Mouse (Mus musculus) neural tube, embryonic 15.5 days (tissue): ENCODE results near the gene Klf9. TPM values are rescaled to one million over a fixed set of nuclear protein-coding genes. Genes with fewer than 3 reads are reported as not detected.

Experiments
- ATAC-seq: fragments of 200-750 bp; cut with Nextera tagmentation; 2 replicates; pipeline ENCODE4 v1.8.0; 2017; ENCODE audit warnings: mild to moderate bottlenecking, moderate TSS enrichment, moderate library complexity; ENCODE audit not compliant: low FRiP score
- H3K27ac ChIP-seq: fragments of 300-500 bp; sonication (generic); replicated peaks from 2 replicates; pipeline ENCODE4 v1.5.1; 2015; ENCODE audit warnings: mild to moderate bottlenecking, inconsistent platforms
- H3K27me3 ChIP-seq: fragments of 300-500 bp; sonication (generic); replicated peaks from 2 replicates; pipeline ENCODE4 v1.6.1; 2015; ENCODE audit warnings: inconsistent platforms
- H3K36me3 ChIP-seq: fragments of 300-500 bp; sonication (generic); 2 replicates; pipeline ENCODE4 v1.6.1; 2015; ENCODE audit warnings: inconsistent platforms
- H3K4me1 ChIP-seq: fragments of 300-500 bp; sonication (generic); 2 replicates; pipeline ENCODE4 v1.6.1; 2015; ENCODE audit warnings: inconsistent platforms
- H3K4me2 ChIP-seq: fragments of 300-500 bp; sonication (generic); 2 replicates; pipeline ENCODE4 v1.6.1; 2015; ENCODE audit warnings: inconsistent platforms, mild to moderate bottlenecking, moderate library complexity
- H3K4me3 ChIP-seq: fragments of 300-500 bp; sonication (generic); replicated peaks from 2 replicates; pipeline ENCODE4 v1.5.1; 2015; ENCODE audit warnings: mild to moderate bottlenecking, inconsistent platforms
- H3K9ac ChIP-seq: fragments of 300-500 bp; sonication (generic); replicated peaks from 2 replicates; pipeline ENCODE4 v1.6.1; 2015; ENCODE audit warnings: mild to moderate bottlenecking, inconsistent platforms
- H3K9me3 ChIP-seq: fragments of 300-500 bp; sonication (generic); replicated peaks from 2 replicates; pipeline ENCODE4 v1.6.1; 2016; ENCODE audit warnings: inconsistent platforms
- WGBS: fragments of 180-500 bp; shearing (Covaris S2); methylation state at CpG from one replicate; pipeline ENCODE4 v1.1.7; 2015; ENCODE audit warnings: mixed read lengths; 5-methylcytosine and 5-hydroxymethylcytosine counted together
- polyA plus RNA-seq: library from polyadenylated mRNA; unstranded; fragments of >200 nt; fragmentation: Nextera tagmentation; extraction: Ambion mirVana; gene quantifications from 2 replicates; pipeline ENCODE4 v1.2.1, GENCODE M21; 2015

The Klf9 gene
- 5.0 and 5.3 TPM in 2 replicates for polyA plus RNA-seq

DNA sequence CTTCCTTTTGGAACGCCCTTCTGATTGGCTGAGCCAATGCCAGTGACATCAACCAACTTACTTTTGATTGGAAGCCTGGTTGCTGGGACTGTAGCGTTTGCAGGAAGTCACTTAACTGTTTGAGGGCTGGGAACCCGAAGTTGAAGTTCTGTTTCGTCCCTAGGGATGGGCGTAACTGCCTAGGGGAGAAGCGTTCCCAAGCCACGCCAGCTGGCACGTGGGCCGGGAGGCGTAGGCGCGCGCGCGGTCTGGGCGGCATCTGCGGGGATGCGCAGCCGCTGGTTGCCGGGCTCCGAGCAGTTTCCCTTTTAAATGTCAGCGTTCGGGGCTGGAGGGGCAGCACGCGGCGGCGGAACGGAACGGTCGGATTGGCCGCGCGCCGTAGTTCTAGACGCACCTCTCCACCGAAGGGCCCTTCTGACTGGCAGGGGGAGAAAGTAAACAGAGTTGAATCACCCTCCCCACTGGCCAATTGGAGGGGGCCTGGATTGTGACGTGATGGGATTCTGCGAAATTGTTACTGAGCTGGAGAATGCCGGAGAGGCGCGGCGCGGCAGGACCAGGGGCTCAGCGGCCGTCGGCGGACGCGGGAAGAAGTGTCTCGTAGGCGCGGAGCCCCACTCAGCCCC is at the start of gene Klf9:
Gene Klf9 (plus strand): TSS at position 538 of the 629 bp plus-strand sequence.
- Histone ChIP-seq H3K4me3 (peak within 1 kb of the TSS; percentile 56), H3K27me3 (peaks cover 42% of the 10 kb centered on the region), H3K36me3 (no peaks in the 10 kb centered on the region), H3K4me1 (peaks cover 29% of the 10 kb centered on the region), H3K9ac (peak within 1 kb of the TSS; percentile 53), H3K9me3 (no peaks in the 10 kb centered on the region), H3K27ac (peak within 1 kb of the TSS; percentile 81), H3K4me2 (peak within 1 kb of the TSS; percentile 98)
- under 1% methylated on average over 52 of the region's 52 CpGs for WGBS
- ATAC-seq, result peak; percentile 93

DNA sequence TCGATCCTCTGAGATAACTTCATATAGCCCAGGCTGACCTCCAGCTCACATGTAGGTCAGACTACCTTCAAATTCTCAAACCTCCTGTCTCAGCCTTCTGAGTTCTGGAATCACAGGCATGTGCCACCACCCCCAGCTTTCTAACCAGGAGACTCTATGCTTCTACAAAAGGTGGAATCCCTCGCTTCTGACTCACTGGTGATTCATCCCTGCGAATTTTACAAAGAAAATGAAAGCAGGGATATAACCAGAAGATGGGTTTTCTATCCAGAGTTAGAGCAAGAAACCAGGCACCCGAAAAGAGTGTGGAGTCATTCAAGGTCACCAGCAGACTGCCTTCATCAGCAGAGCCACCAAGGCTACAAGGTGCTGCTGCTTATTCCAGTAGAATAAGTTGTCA is 49.4 kb upstream of the Klf9 start:
- Histone ChIP-seq H3K4me1 (no peaks in the 10 kb centered on the region), H3K4me3 (no peak overlapping the region), H3K4me2 (no peak overlapping the region), H3K9ac (no peak overlapping the region), H3K27me3 (no peaks in the 10 kb centered on the region), H3K36me3 (no peaks in the 10 kb centered on the region), H3K9me3 (no peaks in the 10 kb centered on the region), H3K27ac (no peak overlapping the region)
- ATAC-seq, result no peak
- 88% methylated on average over 4 of the region's 4 CpGs for WGBS

DNA sequence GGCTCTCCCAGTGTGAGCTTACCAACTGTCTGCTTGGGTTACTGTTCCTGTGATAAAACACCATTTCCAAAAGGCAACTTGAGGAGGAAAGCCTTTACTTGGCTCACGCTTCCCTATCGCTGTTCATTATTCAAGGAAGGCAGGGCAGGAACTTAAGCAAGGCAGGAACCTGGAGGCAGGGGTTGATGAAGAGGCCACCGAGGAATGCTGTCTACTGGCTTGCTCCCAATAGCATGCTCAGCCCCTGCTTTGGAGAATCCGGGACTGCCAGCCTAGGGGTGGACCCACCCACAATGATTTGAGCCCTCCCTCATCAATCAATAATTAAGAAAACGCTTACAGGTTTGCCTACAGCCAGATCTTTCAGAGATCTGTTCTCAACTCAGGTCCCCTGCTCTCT is 47.5 kb upstream of the Klf9 start:
- no peaks in the 10 kb centered on the region for H3K9me3 ChIP-seq
- H3K4me2 ChIP-seq, result no peak overlapping the region
- WGBS, result 92% methylated on average over 5 of the region's 5 CpGs
- ATAC-seq, result no peak
- H3K9ac ChIP-seq, result no peak overlapping the region
- no peaks in the 10 kb centered on the region for H3K36me3 ChIP-seq
- H3K4me3 ChIP-seq, result no peak overlapping the region
- no peaks in the 10 kb centered on the region for H3K4me1 ChIP-seq
- no peaks in the 10 kb centered on the region for H3K27me3 ChIP-seq
- H3K27ac ChIP-seq, result no peak overlapping the region

DNA sequence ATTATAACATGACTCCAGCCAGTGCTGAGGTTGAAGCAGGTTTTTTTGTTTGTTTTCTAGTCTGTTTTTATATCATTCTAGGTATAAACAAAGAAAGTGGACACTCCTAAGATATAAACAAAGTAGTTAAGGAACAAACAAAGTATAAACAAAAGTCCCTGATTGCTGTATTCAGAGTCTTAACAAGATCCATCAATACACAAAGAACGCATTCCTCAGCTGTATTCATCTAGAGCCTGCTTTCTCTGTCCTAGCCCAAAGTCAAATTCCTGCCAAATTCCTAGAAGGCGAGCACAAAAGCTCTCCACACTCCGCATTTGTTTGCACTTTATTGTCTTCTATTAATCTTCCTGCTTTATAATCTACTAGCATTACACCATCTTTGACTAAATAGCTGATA is 46.1 kb upstream of the Klf9 start:
- Histone ChIP-seq H3K27me3 (no peaks in the 10 kb centered on the region), H3K27ac (no peak overlapping the region), H3K9me3 (no peaks in the 10 kb centered on the region), H3K36me3 (no peaks in the 10 kb centered on the region), H3K4me3 (no peak overlapping the region), H3K4me1 (no peaks in the 10 kb centered on the region), H3K9ac (no peak overlapping the region), H3K4me2 (no peak overlapping the region)
- 50% methylated on average over 3 of the region's 3 CpGs for WGBS
- no peak for ATAC-seq

DNA sequence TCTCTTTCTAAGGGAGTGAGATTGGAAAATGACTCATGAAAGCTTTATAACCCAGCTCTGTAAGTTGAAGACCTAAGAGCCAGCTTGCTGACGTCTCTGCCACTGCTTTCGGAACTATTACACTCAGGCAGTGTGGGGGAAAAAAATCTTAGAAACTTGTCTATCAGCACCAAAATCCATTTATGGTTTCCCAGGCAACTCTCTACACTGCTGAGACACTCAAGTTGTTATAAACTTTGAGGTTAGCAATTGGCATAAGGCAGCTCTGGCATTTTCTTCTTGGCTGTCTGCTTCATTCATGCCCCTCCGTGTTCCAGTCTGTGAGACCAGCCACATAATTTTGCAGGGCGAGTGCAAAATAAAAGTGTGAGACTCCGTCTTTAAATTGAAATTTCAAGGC is 34.2 kb upstream of the Klf9 start:
- no peaks in the 10 kb centered on the region for H3K36me3 ChIP-seq
- 83% methylated on average over 5 of the region's 5 CpGs for WGBS
- ATAC-seq, result no peak
- H3K4me3 ChIP-seq, result no peak overlapping the region
- H3K4me1 ChIP-seq, result 0 out of 2 replicates have a peak, but pooled peaks cover 3% of the 10 kb centered on the region
- H3K4me2 ChIP-seq, result no peak overlapping the region
- H3K9me3 ChIP-seq, result no peaks in the 10 kb centered on the region
- H3K9ac ChIP-seq, result no peak overlapping the region
- no peaks in the 10 kb centered on the region for H3K27me3 ChIP-seq
- no peak overlapping the region for H3K27ac ChIP-seq

DNA sequence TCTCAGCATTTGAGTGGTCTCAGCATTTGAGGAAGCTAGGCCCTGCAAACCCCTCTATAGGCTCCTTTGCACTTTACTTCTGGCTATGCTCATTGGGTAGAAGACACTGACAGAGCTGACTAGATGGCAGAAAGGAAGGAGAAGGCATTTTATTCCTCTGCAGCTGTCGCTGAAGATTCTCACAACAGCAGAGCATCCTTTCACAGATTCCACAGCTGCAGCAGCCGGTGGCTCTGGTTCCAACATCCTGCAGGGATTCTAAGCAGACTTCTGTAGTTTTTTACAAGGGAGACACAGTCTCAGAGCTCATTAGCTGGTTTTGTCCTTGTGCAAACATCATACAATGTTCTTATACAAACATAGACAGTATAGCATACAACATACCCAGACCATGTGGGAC is 33.7 kb upstream of the Klf9 start:
- Histone ChIP-seq H3K4me3 (no peak overlapping the region), H3K27me3 (no peaks in the 10 kb centered on the region), H3K27ac (no peak overlapping the region), H3K4me2 (no peak overlapping the region), H3K9ac (no peak overlapping the region), H3K9me3 (no peaks in the 10 kb centered on the region), H3K36me3 (no peaks in the 10 kb centered on the region), H3K4me1 (0 out of 2 replicates have a peak, but pooled peaks cover 3% of the 10 kb centered on the region)
- no peak for ATAC-seq
- WGBS, result 60% methylated on average over 2 of the region's 2 CpGs

DNA sequence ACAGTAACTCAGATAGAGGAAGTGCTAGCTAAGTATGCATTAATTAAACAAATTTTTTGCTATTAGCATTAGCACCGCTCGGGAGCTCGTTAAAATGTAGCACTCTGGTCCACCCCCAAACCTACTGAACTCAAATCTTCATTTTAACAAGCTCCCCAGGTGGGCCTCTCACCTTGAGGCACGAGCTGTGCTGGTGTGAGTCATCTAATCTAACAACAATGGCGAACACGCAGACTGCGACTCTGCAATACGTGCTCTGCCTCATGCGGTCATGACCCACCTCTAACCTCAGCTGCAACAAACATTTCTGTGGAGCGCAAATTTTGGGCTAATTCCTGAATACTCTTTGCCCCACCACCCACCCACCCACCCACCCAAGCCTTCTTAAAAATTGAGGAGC is 19.2 kb upstream of the Klf9 start:
- H3K36me3 ChIP-seq, result no peaks in the 10 kb centered on the region
- ATAC-seq, result no peak
- no peak overlapping the region for H3K27ac ChIP-seq
- 39% methylated on average over 10 of the region's 10 CpGs for WGBS
- no peak overlapping the region for H3K4me3 ChIP-seq
- H3K9ac ChIP-seq, result no peak overlapping the region
- H3K27me3 ChIP-seq, result no peaks in the 10 kb centered on the region
- H3K4me1 ChIP-seq, result no peaks in the 10 kb centered on the region
- H3K9me3 ChIP-seq, result no peaks in the 10 kb centered on the region
- no peak overlapping the region for H3K4me2 ChIP-seq

DNA sequence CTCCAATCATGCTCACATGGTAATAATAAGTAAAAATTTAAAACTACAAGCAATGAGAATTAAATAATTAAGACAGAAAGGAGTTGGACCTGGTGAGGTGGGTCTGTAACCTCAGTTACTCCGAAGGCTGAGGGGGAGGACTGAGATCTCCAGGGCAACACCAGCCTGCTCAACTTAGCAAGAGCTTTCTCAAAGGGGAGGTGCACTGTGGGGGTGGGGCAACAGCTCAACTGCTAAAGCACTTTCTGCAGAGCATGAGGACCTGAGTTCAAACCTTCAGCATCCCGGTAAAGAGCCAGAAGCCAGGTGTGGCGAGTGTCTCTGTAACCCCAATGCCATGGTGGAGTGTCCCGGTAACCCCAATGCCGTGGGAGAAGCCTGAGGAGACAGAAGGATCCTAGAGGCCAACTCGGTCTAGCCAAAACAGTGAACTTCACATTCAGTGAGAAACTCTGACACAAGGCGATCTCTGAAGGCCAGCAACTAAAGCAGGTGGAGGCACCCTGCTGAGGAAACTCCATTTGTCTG is 16.9 kb upstream of the Klf9 start:
- Histone ChIP-seq H3K4me1 (no peaks in the 10 kb centered on the region), H3K9ac (no peak overlapping the region), H3K27me3 (no peaks in the 10 kb centered on the region), H3K36me3 (no peaks in the 10 kb centered on the region), H3K4me3 (no peak overlapping the region), H3K27ac (no peak overlapping the region), H3K4me2 (no peak overlapping the region), H3K9me3 (no peaks in the 10 kb centered on the region)
- 84% methylated on average over 7 of the region's 7 CpGs for WGBS
- ATAC-seq, result no peak

DNA sequence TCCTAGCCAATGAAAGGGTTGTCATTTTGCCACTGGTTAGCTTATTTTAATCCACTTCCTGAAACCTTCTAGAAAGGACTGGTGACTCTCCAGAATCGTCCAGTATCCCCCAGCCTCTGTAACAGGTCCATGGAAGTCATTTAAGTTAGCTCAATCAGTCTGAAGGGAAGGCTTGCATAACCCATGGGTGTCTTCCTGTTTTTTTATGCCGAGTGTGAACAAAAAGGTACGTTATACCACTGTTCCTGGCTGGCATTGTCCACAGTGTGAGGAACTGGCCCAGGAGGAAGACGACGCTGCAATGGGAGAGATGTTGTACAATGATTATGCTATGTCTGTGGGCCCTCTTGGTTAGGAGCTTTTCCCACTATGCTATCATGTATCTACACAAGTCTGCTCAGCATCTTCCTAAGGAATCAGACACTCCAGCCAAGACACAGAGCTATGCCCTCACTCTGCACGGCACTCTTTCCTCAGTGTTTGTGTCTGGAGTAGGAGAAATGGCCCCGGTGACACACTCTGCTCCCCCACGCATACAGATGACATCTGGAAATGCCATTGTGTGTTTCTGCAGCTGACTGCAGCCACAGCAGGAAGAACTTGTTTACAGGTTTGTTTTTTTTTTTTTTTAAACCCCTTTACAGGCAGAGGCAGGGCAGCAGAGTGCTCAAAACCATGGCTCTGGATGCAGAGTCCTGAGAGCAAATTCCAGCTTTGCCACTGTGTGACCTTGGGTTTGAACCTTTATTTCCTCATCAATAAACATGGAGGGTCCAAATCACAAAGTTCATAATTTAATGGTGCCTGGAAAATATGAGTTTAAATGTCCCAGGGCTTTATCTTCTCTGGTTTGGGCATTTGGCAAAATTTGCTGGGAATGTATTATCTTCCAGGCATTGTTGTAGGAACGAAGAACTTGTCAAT is 15.5 kb upstream of the Klf9 start:
- Histone ChIP-seq H3K4me3 (no peak overlapping the region), H3K9me3 (no peaks in the 10 kb centered on the region), H3K27me3 (no peaks in the 10 kb centered on the region), H3K4me2 (no peak overlapping the region), H3K27ac (no peak overlapping the region), H3K4me1 (no peaks in the 10 kb centered on the region), H3K9ac (no peak overlapping the region), H3K36me3 (no peaks in the 10 kb centered on the region)
- no peak for ATAC-seq
- WGBS, result 77% methylated on average over 9 of the region's 9 CpGs

DNA sequence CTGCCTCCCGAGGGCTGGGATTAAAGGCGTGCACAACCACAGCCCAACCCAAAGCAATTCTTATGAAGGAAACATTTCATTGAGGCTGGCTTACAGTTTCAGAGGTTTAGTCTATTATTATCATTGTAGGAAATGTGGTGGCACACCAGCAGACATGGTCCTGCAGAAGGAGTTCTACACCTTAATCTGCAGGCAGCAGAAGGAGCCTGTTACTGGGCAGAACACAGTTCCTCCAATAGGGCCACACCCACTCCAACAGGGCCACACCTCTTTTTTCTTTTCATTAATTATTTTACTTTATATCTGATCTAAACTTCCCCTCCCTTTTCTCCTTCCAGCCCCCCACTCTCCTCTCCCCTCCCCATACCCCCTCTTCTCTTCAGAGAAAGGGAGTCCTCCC is 11.1 kb upstream of the Klf9 start:
- ATAC-seq, result no peak
- H3K4me3 ChIP-seq, result no peak overlapping the region
- H3K9me3 ChIP-seq, result no peaks in the 10 kb centered on the region
- H3K4me2 ChIP-seq, result no peak overlapping the region
- 92% methylated on average over 2 of the region's 2 CpGs for WGBS
- H3K36me3 ChIP-seq, result no peaks in the 10 kb centered on the region
- H3K9ac ChIP-seq, result no peak overlapping the region
- H3K27me3 ChIP-seq, result peaks cover 25% of the 10 kb centered on the region
- H3K27ac ChIP-seq, result no peak overlapping the region
- peaks cover 14% of the 10 kb centered on the region for H3K4me1 ChIP-seq

DNA sequence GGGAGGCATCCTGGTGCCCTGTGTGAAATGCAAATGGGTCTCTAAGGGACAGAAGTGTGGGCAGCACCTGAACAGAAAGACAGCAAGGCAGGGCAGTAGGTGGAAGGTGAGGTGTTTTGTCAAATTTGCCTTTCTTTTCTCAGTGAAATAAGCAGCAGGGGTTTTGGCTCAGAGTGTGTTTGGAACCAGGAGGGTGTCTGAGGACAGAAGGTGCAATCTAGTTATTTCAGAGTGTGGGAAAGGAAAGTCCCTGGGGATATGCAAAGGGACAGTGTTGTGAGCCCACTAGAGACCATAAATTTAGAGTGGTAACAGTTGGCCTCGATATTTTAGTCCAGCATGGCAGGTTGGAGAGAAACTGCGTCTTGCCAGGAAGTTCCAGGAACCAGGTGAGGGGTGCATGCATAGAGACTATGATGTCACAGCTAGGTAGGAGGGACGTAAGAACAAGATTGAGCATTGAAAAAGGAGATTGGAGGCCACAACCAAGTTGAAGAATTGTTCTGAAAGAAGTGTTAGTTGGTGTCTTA is 8.9 kb upstream of the Klf9 start:
- Histone ChIP-seq H3K4me1 (peaks cover 30% of the 10 kb centered on the region), H3K27ac (no peak overlapping the region), H3K9ac (no peak overlapping the region), H3K36me3 (no peaks in the 10 kb centered on the region), H3K4me2 (no peak overlapping the region), H3K27me3 (peaks cover 47% of the 10 kb centered on the region), H3K4me3 (no peak overlapping the region), H3K9me3 (no peaks in the 10 kb centered on the region)
- WGBS, result 64% methylated on average over 3 of the region's 3 CpGs
- no peak for ATAC-seq
